Mouse (Mus musculus): ENCODE measurements around the gene Hebp1.

DNA sequence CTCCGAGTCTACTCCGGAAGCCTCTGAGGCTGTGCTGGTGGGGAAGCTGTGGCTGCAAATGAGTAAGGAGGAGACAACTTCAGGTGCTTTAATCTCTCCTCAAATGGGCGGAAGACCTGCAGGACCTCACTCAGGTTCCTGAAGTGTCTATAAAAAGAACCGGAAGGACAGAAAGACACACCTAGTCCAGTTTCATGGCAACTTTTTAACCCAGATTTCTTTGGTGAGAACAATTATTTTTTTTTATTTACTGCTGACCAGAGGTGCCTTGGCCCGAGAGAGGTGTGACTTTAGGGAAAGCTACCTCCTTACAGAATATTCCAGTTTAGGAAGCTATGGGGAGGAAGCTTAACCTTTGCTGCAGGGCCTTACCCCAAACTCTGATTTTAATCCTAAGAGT, 79.6 kb downstream of the Hebp1 start, which contains the start of gene Gprc5d:
- TF ChIP-seq CTCF (IDR thresholded peaks at IDR 0.05; ENCODE audit: borderline replicate concordance, control insufficient read depth, extremely low read depth, insufficient read depth, low read length, poor library complexity) (no peak), POLR2A (IDR thresholded peaks at IDR 0.05; ENCODE audit: control insufficient read depth, extremely low read depth, insufficient read depth, low read length, poor library complexity) (no peak)
